Mouse (Mus musculus): ENCODE measurements around the gene Phf11a. TPM values are rescaled to one million over a fixed set of nuclear protein-coding genes. Genes with fewer than 3 reads are reported as not detected.

Phf11a gene
- polyA plus RNA-seq (2015; fragmentation: Illumina TruSeq; extraction: RNeasy Lipid Tissue Mini Kit (QIAGEN cat#74804); ENCODE audit: insufficient read depth, low replicate concordance): 15.2 TPM

DNA sequence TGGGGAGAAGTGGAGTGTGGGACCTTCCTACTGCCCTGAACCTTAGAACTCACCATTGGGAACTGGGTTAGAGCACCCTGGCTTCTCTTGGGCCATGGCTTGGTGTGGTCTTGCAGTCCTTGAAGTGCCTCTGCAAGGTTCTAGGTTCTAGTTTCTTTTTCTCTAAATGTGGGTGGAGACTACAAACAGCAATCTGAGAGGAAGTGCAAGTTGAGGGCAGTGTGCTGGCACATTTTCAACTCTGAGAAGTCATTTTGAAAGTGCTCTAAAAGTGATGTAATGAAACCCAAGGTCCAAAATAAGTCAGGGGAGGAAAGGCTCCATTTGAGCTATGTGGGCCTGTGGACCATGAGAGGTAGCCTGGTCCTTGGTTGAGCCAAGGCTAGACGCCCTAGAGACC, at the start of gene Phf11a:
Phf11a (minus strand) TSS at position 132 of the 400 bp plus-strand sequence.

DNA sequence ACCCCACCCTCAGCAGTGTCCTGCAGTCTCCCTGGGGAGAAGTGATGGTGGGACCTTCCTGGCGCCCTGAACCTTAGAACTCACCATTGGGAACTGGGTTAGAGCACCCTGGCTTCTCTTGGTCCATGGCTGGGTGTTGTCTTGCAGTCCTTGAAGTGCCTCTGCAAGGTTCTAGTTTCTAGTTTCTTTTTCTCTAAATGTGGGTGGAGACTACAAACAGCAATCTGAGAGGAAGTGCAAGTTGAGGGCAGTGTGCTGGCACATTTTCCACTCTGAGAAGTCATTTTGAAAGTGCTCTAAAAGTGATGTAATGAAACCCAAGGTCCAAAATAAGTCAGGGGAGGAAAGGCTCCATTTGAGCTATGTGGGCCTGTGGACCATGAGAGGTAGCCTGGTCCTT, 43.9 kb upstream of the Phf11a start, which contains the start of gene Phf11b:
Phf11b (minus strand) TSS at position 163 of the 400 bp plus-strand sequence.

DNA sequence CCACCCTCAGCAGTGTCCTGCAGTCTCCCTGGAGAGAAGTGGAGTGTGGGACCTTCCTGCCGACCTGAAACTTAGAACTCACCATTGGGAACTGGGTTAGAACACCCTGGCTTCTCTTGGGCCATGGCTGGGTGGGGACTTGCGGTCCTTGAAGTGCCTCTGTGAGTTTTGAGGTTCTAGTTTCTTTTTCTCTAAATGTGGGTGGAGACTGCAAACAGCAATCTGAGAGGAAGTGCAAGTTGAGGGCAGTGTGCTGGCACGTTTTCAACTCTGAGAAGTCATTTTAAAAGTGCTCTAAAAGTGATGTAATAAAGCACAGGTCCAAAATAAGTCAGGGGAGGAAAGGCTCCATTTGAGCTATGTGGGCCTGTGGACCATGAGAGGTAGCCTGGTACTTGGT, 37.3 kb downstream of the Phf11a start, which contains the start of gene Gm6904:
Gm6904 (minus strand) TSS at position 161 of the 400 bp plus-strand sequence.

Other genes with a start within 250 kb of the Phf11a start
- gene 1700129C05Rik, start 154.6 kb downstream of the Phf11a start, polyA plus RNA-seq (2015; fragmentation: Illumina TruSeq; extraction: RNeasy Lipid Tissue Mini Kit (QIAGEN cat#74804); ENCODE audit: insufficient read depth, low replicate concordance): not detected
- gene Gm5142, start 118.8 kb downstream of the Phf11a start, polyA plus RNA-seq (2015; fragmentation: Illumina TruSeq; extraction: RNeasy Lipid Tissue Mini Kit (QIAGEN cat#74804); ENCODE audit: insufficient read depth, low replicate concordance): not detected
- 42.1 TPM for gene Rcbtb1, start 96.3 kb downstream of the Phf11a start, polyA plus RNA-seq (2015; fragmentation: Illumina TruSeq; extraction: RNeasy Lipid Tissue Mini Kit (QIAGEN cat#74804); ENCODE audit: insufficient read depth, low replicate concordance)
- gene Gm6904, start 37.3 kb downstream of the Phf11a start, polyA plus RNA-seq (2015; fragmentation: Illumina TruSeq; extraction: RNeasy Lipid Tissue Mini Kit (QIAGEN cat#74804); ENCODE audit: insufficient read depth, low replicate concordance): 6.6 TPM
- gene Phf11b, start 43.8 kb upstream of the Phf11a start, polyA plus RNA-seq (2015; fragmentation: Illumina TruSeq; extraction: RNeasy Lipid Tissue Mini Kit (QIAGEN cat#74804); ENCODE audit: insufficient read depth, low replicate concordance): 77.1 TPM
- 22.7 TPM for gene Phf11d, start 67.9 kb upstream of the Phf11a start, polyA plus RNA-seq (2015; fragmentation: Illumina TruSeq; extraction: RNeasy Lipid Tissue Mini Kit (QIAGEN cat#74804); ENCODE audit: insufficient read depth, low replicate concordance)
- gene Phf11c, start 97.9 kb upstream of the Phf11a start, polyA plus RNA-seq (2015; fragmentation: Illumina TruSeq; extraction: RNeasy Lipid Tissue Mini Kit (QIAGEN cat#74804); ENCODE audit: insufficient read depth, low replicate concordance): 14.0 TPM
- 38.1 TPM for gene Setdb2, start 143.4 kb upstream of the Phf11a start, polyA plus RNA-seq (2015; fragmentation: Illumina TruSeq; extraction: RNeasy Lipid Tissue Mini Kit (QIAGEN cat#74804); ENCODE audit: insufficient read depth, low replicate concordance)
- 50.9 TPM for gene Cab39l, start 143.4 kb upstream of the Phf11a start, polyA plus RNA-seq (2015; fragmentation: Illumina TruSeq; extraction: RNeasy Lipid Tissue Mini Kit (QIAGEN cat#74804); ENCODE audit: insufficient read depth, low replicate concordance)

Data from spleen, adult 10 weeks (tissue).